Mouse (Mus musculus): ENCODE data around the gene Ccser1. TPM values are rescaled to one million over a fixed set of nuclear protein-coding genes. Genes with fewer than 3 reads are reported as not detected.

The Ccser1 gene
- total and polyA plus RNA-seq, 2 experiments from 2014 or later: 14.9 to 48.7 TPM

- no peak for ATAC-seq
Measured at GRCm38 (mm10) chr6:62318627-62319026, 1138.5 kb downstream of the Ccser1 start.

GRCm38 (mm10) chr6:62340319-62340718 is 1160.2 kb downstream of the Ccser1 start:
- WGBS: 68% methylated on average over 3 of the region's 3 CpGs
- TF ChIP-seq CTCF (IDR thresholded peaks at IDR 0.05; ENCODE audit: low read depth): no peak
- no peak overlapping the region for H3K9ac ChIP-seq (replicated peaks; ENCODE audit: low read length)

More at GRCm38 (mm10) chr6:62318627-62319026, 1138.5 kb downstream of the Ccser1 start:
- H3K4me2 ChIP-seq (ENCODE audit: low read depth, low read length): no peak overlapping the region
- DNase-seq (ENCODE audit: low spot score): no peak
- H3K4me1 ChIP-seq (ENCODE audit: insufficient read depth, low read length): no peaks in the 10 kb centered on the region
- H3K27me3 ChIP-seq (ENCODE audit: insufficient read depth, low read length): no peaks in the 10 kb centered on the region
- H3K27ac ChIP-seq: no peak overlapping the region
- H3K9me3 ChIP-seq (ENCODE audit: low read length): no peaks in the 10 kb centered on the region
- no peak overlapping the region for H3K4me3 ChIP-seq (ENCODE audit: low read length)
- 72% methylated on average over 3 of the region's 3 CpGs for WGBS
- H3K36me3 ChIP-seq (ENCODE audit: insufficient read depth, low read length): no peaks in the 10 kb centered on the region
- no peak overlapping the region for H3K9ac ChIP-seq (replicated peaks; ENCODE audit: low read length)
- TF ChIP-seq CTCF (IDR thresholded peaks at IDR 0.05; ENCODE audit: low read depth): no peak

GRCm38 (mm10) chr6:62367802-62368201 is 1187.7 kb downstream of the Ccser1 start:
- DNase-seq (ENCODE audit: low spot score) (no peak), ATAC-seq (no peak)
- no peaks in the 10 kb centered on the region for H3K4me1 ChIP-seq (ENCODE audit: insufficient read depth, low read length)
- H3K27me3 ChIP-seq (ENCODE audit: insufficient read depth, low read length): no peaks in the 10 kb centered on the region
- no peaks in the 10 kb centered on the region for H3K36me3 ChIP-seq (ENCODE audit: insufficient read depth, low read length)
- H3K9me3 ChIP-seq (ENCODE audit: low read length): no peaks in the 10 kb centered on the region
- WGBS: 92% methylated on average over 2 of the region's 2 CpGs
- no peak overlapping the region for H3K27ac ChIP-seq
- no peak overlapping the region for H3K4me2 ChIP-seq (ENCODE audit: low read depth, low read length)
- no peak for TF ChIP-seq CTCF (IDR thresholded peaks at IDR 0.05; ENCODE audit: low read depth)
- no peak overlapping the region for H3K4me3 ChIP-seq (ENCODE audit: low read length)
- no peak overlapping the region for H3K9ac ChIP-seq (replicated peaks; ENCODE audit: low read length)

More at GRCm38 (mm10) chr6:62340319-62340718, 1160.2 kb downstream of the Ccser1 start:
- Histone ChIP-seq H3K36me3 (ENCODE audit: insufficient read depth, low read length) (no peaks in the 10 kb centered on the region), H3K27me3 (ENCODE audit: insufficient read depth, low read length) (no peaks in the 10 kb centered on the region), H3K4me3 (ENCODE audit: low read length) (no peak overlapping the region), H3K9me3 (ENCODE audit: low read length) (no peaks in the 10 kb centered on the region), H3K4me1 (ENCODE audit: insufficient read depth, low read length) (no peaks in the 10 kb centered on the region), H3K27ac (no peak overlapping the region), H3K4me2 (ENCODE audit: low read depth, low read length) (no peak overlapping the region)
- no peak for ATAC-seq
- DNase-seq (ENCODE audit: low spot score): no peak

All from hindbrain, postnatal 0 days (tissue).